Mouse (Mus musculus) G1E (cell line): ENCODE data around the gene Sec63.

Source experiments
- CTCF ChIP-seq: IDR thresholded peaks from 2 replicates; pipeline ENCODE4 v1.5.1; 2012; ENCODE audit warnings: low read depth, low read length, inconsistent platforms, mixed read lengths
- TAL1 ChIP-seq: conservative IDR thresholded peaks from 2 replicates; pipeline ENCODE4 v1.6.1; 2012; ENCODE audit warnings: low read depth, low read length, inconsistent platforms, mixed read lengths

DNA sequence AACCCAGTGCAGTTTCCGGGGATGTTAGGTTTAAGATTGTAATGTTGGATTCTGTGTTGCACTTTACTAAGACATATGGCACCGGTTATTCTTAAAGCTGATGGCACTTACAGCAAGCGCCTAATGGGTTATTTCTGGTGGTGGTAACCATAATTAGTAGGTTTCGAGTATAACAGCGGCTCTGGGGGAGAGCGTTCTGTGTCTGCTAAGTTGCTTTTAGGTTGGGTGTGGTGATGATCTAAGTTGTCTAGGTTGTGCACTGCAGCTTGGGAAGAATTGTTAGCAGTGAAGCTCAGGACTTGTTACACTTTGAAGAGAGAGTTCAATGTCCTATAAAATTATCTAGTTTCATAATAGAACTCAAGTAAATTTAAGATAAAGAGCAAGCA is 1.4 kb downstream of the Sec63 start:
- no peak for TF ChIP-seq TAL1
- no peak for TF ChIP-seq CTCF
